Mouse (Mus musculus) layer of hippocampus, adult 2 months (tissue): Measurements from ENCODE around the gene Stam. TPM values are rescaled to one million over a fixed set of nuclear protein-coding genes. Genes with fewer than 3 reads are reported as not detected.
"Not testable (repeated sequence)": the region's sequence is repeated elsewhere in the genome, so short reads cannot be mapped to it uniquely, and the experiment has no call there.

ENCODE experiments used
- DNase-seq, 2 experiments: peaks; one replicate each; pipeline ENCODE4 v3.0.0; 2022; ENCODE audit warnings: low spot score in 2 of 2
- H3K27ac ChIP-seq: fragments of 200-600 bp; 2 replicates; pipeline ENCODE4 v1.8.1; 2022
- H3K4me3 ChIP-seq: fragments of 200-600 bp; 2 replicates; pipeline ENCODE4 v1.8.1; 2022; ENCODE audit warnings: mild to moderate bottlenecking
- CTCF ChIP-seq: fragments of 200-600 bp; conservative IDR thresholded peaks from 2 replicates; pipeline ENCODE4 v1.8.1; 2022; ENCODE audit warnings: antibody characterized with exemption, mild to moderate bottlenecking, moderate library complexity
- total RNA-seq, 2 experiments: library from RNA; stranded (reverse); gene quantifications; 2 replicates each; pipeline ENCODE4 v1.2.3; 2021

The Stam gene
- total RNA-seq, 2 experiments from 2014 or later, result 86.7 to 87.4 TPM

GRCm38 (mm10) chr2:14176460-14177193 is 102.7 kb downstream of the Stam start:
- H3K4me3 ChIP-seq, result no peak overlapping the region
- no peak for TF ChIP-seq CTCF
- H3K27ac ChIP-seq, result no peak overlapping the region
- no peak for DNase-seq

DNA sequence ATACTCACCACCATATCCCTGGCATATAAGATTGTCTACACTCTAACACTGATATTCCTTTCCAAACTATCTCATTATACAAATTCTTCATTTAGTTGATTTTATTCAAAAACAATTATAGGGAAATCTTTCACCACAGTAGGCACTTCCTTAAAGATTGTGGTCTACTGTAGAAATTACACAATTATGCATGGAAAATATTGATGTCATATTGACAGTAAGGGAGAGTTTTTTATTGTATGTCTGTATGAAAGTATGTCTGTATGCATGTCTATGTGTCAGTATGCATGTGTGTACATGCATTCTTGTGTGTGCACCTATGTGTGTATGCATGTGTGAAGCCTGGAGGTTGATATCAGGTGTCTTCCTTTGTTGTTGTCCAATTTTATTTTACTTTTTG is 110.5 kb downstream of the Stam start:
- no peak for DNase-seq
- no peak overlapping the region for H3K27ac ChIP-seq
- no peak for TF ChIP-seq CTCF

DNA sequence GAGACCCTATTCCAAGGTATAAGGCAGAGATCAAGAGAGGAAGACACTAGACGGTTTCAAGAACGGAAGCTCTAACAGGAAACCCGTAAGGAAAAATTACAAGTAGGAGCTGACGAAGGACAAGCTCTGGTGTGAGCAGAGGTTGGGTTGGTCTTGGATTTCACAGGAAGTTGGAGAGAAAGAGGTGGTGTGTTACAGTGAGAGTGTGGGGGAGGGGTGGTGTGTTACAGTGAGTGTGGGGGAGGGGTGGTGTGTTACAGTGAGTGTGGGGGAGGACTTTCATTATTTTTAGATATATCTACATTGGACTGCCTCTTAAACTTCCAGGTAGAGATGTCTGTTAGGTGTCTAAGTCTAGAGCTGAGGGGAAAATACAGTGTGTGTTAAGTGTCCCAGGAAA is 116.8 kb downstream of the Stam start:
- no peak overlapping the region for H3K27ac ChIP-seq
- H3K4me3 ChIP-seq, result no peak overlapping the region
- TF ChIP-seq CTCF, result no peak
- no peak for DNase-seq

More for the DNA sequence above, 110.5 kb downstream of the Stam start:
- no peak overlapping the region for H3K4me3 ChIP-seq

GRCm38 (mm10) chr2:14191601-14192000 is 117.7 kb downstream of the Stam start:
- H3K4me3 ChIP-seq, result no peak overlapping the region
- no peak for TF ChIP-seq CTCF
- no peak overlapping the region for H3K27ac ChIP-seq
- DNase-seq, result no peak

- DNase-seq, result no peak
- Histone ChIP-seq H3K4me3 (no peak overlapping the region), H3K27ac (no peak overlapping the region)
- TF ChIP-seq CTCF, result no peak
Observed at GRCm38 (mm10) chr2:14192046-14192445, 118.1 kb downstream of the Stam start.

- DNase-seq, H3K27ac ChIP-seq, H3K4me3 ChIP-seq: not testable (repeated sequence)
Observed at GRCm38 (mm10) chr2:14198325-14198903, 124.5 kb downstream of the Stam start.

Other genes starting within 250 kb of the Stam start
- gene Hacd1, start 18.0 kb upstream of the Stam start, total RNA-seq, result 10 to 100 TPM; 18.0 to 19.7 TPM
- gene Tmem236, start 100.4 kb downstream of the Stam start, total RNA-seq, result under 1 TPM; 0.10 to 0.18 TPM
- gene Mrc1, start 155.3 kb downstream of the Stam start, total RNA-seq, result 1 to 10 TPM; 3.4 to 4.1 TPM